Mouse (Mus musculus) forebrain, embryonic 14.5 days (tissue): ENCODE data around the gene Vmn1r222. TPM values are rescaled to one million over a fixed set of nuclear protein-coding genes. Genes with fewer than 3 reads are reported as not detected.
"Not testable (repeated sequence)": the region's sequence is repeated elsewhere in the genome, so short reads cannot be mapped to it uniquely, and the experiment has no call there.

Experiments
- ATAC-seq: fragments of 200-750 bp; cut with Nextera tagmentation; 2 replicates; pipeline ENCODE4 v1.8.0; 2017; ENCODE audit warnings: mild to moderate bottlenecking, moderate library complexity
- DNase-seq: peaks from one replicate; pipeline ENCODE4 v3.0.0-alpha.2; 2015; ENCODE audit warnings: low spot score
- H3K27ac ChIP-seq: fragments of 300-500 bp; sonication (generic); 2 replicates; pipeline ENCODE4 v1.5.1; 2014; ENCODE audit warnings: low read depth, mild to moderate bottlenecking, control low read depth, low read length, moderate library complexity
- H3K27me3 ChIP-seq: fragments of 300-500 bp; sonication (generic); replicated peaks from 2 replicates; pipeline ENCODE4 v1.6.1; 2014; ENCODE audit warnings: low read length, control low read depth, mixed read lengths; ENCODE audit not compliant: control insufficient read depth, insufficient read depth
- H3K36me3 ChIP-seq: fragments of 300-500 bp; sonication (generic); 2 replicates; pipeline ENCODE4 v1.6.1; 2014; ENCODE audit warnings: low read length, control low read depth; ENCODE audit not compliant: control insufficient read depth, insufficient read depth
- H3K4me1 ChIP-seq: fragments of 300-500 bp; sonication (generic); 2 replicates; pipeline ENCODE4 v1.6.1; 2014; ENCODE audit warnings: antibody characterized with exemption, low read length, control low read depth; ENCODE audit not compliant: control insufficient read depth, insufficient read depth
- H3K4me2 ChIP-seq: fragments of 300-500 bp; sonication (generic); 2 replicates; pipeline ENCODE4 v1.6.1; 2014; ENCODE audit warnings: mild to moderate bottlenecking, control low read depth, low read length
- H3K4me3 ChIP-seq: fragments of 300-500 bp; sonication (generic); 2 replicates; pipeline ENCODE4 v1.5.1; 2014; ENCODE audit warnings: low read depth, low read length, control low read depth
- H3K9ac ChIP-seq: fragments of 300-500 bp; sonication (generic); 2 replicates; pipeline ENCODE4 v1.6.1; 2014; ENCODE audit warnings: mild to moderate bottlenecking, low read length, control low read depth, moderate library complexity
- H3K9me3 ChIP-seq: fragments of 300-500 bp; sonication (generic); replicated peaks from 2 replicates; pipeline ENCODE4 v1.6.1; 2016; ENCODE audit warnings: low read length, control low read depth, mixed read lengths; ENCODE audit not compliant: control insufficient read depth
- WGBS: fragments of 180-500 bp; shearing (Covaris S2); extraction: QIAGEN DNeasy Blood & Tissue Kit; methylation state at CpG from one replicate; pipeline ENCODE4 v1.1.7; 2014; 5-methylcytosine and 5-hydroxymethylcytosine counted together
- polyA plus RNA-seq: library from polyadenylated mRNA; unstranded; fragments of >200 nt; fragmentation: Nextera tagmentation; extraction: Ambion mirVana; gene quantifications from 2 replicates; pipeline ENCODE4 v1.2.1, GENCODE M21; 2014

Vmn1r222 gene
- polyA plus RNA-seq, 1 experiment from 2014 or later, result not detected

- no peaks in the 10 kb centered on the region for H3K27me3 ChIP-seq
- H3K4me1 ChIP-seq, result no peaks in the 10 kb centered on the region
- H3K27ac ChIP-seq, result no peak overlapping the region
- no peak for ATAC-seq
- no peak overlapping the region for H3K4me2 ChIP-seq
- no peaks in the 10 kb centered on the region for H3K36me3 ChIP-seq
- no peaks in the 10 kb centered on the region for H3K9me3 ChIP-seq
- DNase-seq, result no peak
- H3K4me3 ChIP-seq, result no peak overlapping the region
- 86% methylated on average over 2 of the region's 2 CpGs for whole genome bisulfite sequencing
- H3K9ac ChIP-seq, result no peak overlapping the region
Observed at GRCm38 (mm10) chr13:23258546-23259048, 22.9 kb upstream of the Vmn1r222 start.

GRCm38 (mm10) chr13:23246834-23247233 is 11.1 kb upstream of the Vmn1r222 start, which contains the start of gene Vmn1r223:
Gene Vmn1r223 (plus strand): TSS chr13:23247134.
- not testable (repeated sequence) for H3K36me3 ChIP-seq, H3K27me3 ChIP-seq, H3K9me3 ChIP-seq, H3K9ac ChIP-seq, H3K4me2 ChIP-seq, ATAC-seq, H3K4me3 ChIP-seq, DNase-seq, H3K4me1 ChIP-seq, H3K27ac ChIP-seq
- 90% methylated on average over 1 of the region's 1 CpGs for WGBS

GRCm38 (mm10) chr13:23213827-23214226 is 21.9 kb downstream of the Vmn1r222 start, which contains the start of gene Vmn1r221:
Gene Vmn1r221 (plus strand): TSS chr13:23214127.
- H3K4me2 ChIP-seq, H3K9me3 ChIP-seq, H3K4me3 ChIP-seq, ATAC-seq, H3K36me3 ChIP-seq, H3K4me1 ChIP-seq, DNase-seq, H3K27ac ChIP-seq, H3K27me3 ChIP-seq, H3K9ac ChIP-seq: not testable (repeated sequence)
- WGBS, result 97% methylated on average over 2 of the region's 2 CpGs

- DNase-seq, H3K27ac ChIP-seq, H3K9ac ChIP-seq, ATAC-seq, H3K9me3 ChIP-seq, H3K4me1 ChIP-seq, H3K27me3 ChIP-seq, H3K4me2 ChIP-seq, H3K36me3 ChIP-seq, H3K4me3 ChIP-seq: not testable (repeated sequence)
- 80% methylated on average over 1 of the region's 1 CpGs for whole genome bisulfite sequencing
Observed at GRCm38 (mm10) chr13:23203885-23204284, 31.9 kb downstream of the Vmn1r222 start.

GRCm38 (mm10) chr13:23187875-23188274 is 47.9 kb downstream of the Vmn1r222 start, which contains the start of gene Vmn1r220:
Gene Vmn1r220 (minus strand): TSS chr13:23187975.
- H3K9me3 ChIP-seq, result no peaks in the 10 kb centered on the region
- no peaks in the 10 kb centered on the region for H3K36me3 ChIP-seq
- H3K9ac ChIP-seq, result no peak within 1 kb of the TSS
- 79% methylated on average over 2 of the region's 2 CpGs for WGBS
- H3K4me2 ChIP-seq, result no peak within 1 kb of the TSS
- H3K4me1 ChIP-seq, result no peaks in the 10 kb centered on the region
- no peaks in the 10 kb centered on the region for H3K27me3 ChIP-seq
- ATAC-seq (no peak), DNase-seq (no peak)
- no peak within 1 kb of the TSS for H3K27ac ChIP-seq
- no peak within 1 kb of the TSS for H3K4me3 ChIP-seq

Other genes starting within 250 kb of the Vmn1r222 start
- not detected in 2 replicates for gene Vmn1r213, start 228.3 kb downstream of the Vmn1r222 start, polyA plus RNA-seq
- not detected in 2 replicates for gene Vmn1r214, start 205.5 kb downstream of the Vmn1r222 start, polyA plus RNA-seq
- gene Vmn1r215, start 167.9 kb downstream of the Vmn1r222 start, polyA plus RNA-seq, result not detected in 2 replicates
- gene Vmn1r217, start 117.7 kb downstream of the Vmn1r222 start, polyA plus RNA-seq, result not detected in 2 replicates
- not detected in 2 replicates for gene Vmn1r218, start 102.8 kb downstream of the Vmn1r222 start, polyA plus RNA-seq
- not detected in 2 replicates for gene Vmn1r219, start 76.6 kb downstream of the Vmn1r222 start, polyA plus RNA-seq
- not detected in 2 replicates for gene Vmn1r220, start 48.0 kb downstream of the Vmn1r222 start, polyA plus RNA-seq
- gene Vmn1r221, start 21.8 kb downstream of the Vmn1r222 start, polyA plus RNA-seq, result not detected in 2 replicates
- gene Vmn1r223, start 11.2 kb upstream of the Vmn1r222 start, polyA plus RNA-seq, result not detected in 2 replicates
- 49.6 and 59.5 TPM in 2 replicates for gene Zfp322a, start 133.3 kb upstream of the Vmn1r222 start, polyA plus RNA-seq
- gene Abt1, start 187.9 kb upstream of the Vmn1r222 start, polyA plus RNA-seq, result 12.9 and 13.8 TPM in 2 replicates
- gene Btn1a1, start 230.0 kb upstream of the Vmn1r222 start, polyA plus RNA-seq, result 0.22 TPM in 1 of 2 replicates, not detected in the other